Mouse (Mus musculus) CH12.LX (cell line): ENCODE data around the gene Cenpn. TPM values are rescaled to one million over a fixed set of nuclear protein-coding genes. Genes with fewer than 3 reads are reported as not detected.

Source experiments
- DNase-seq: peaks from one replicate; pipeline ENCODE4 v3.0.0-alpha.2; 2013; ENCODE audit errors: extremely low read depth
- H3K27ac ChIP-seq: 2 replicates; pipeline ENCODE4 v1.5.1; 2012; ENCODE audit warnings: low read depth, mild to moderate bottlenecking, control low read depth, moderate library complexity; ENCODE audit not compliant: insufficient read depth
- H3K27me3 ChIP-seq: replicated peaks from 2 replicates; pipeline ENCODE3; 2012; ENCODE audit warnings: inconsistent platforms
- H3K36me3 ChIP-seq, 2 experiments: replicated peaks in 1 of 2; 2 replicates each; pipeline versions ENCODE3 to v1.6.1; 2012; ENCODE audit warnings: inconsistent platforms in 1 of 2, low read length in 1 of 2, mild to moderate bottlenecking in 1 of 2, mixed read lengths in 1 of 2, moderate library complexity in 1 of 2; ENCODE audit not compliant: control insufficient read depth in 1 of 2, insufficient read depth in 1 of 2
- H3K4me1 ChIP-seq, 2 experiments: 2 replicates each; pipeline ENCODE4 v1.6.1; 2012; ENCODE audit warnings: inconsistent platforms in 1 of 2, moderate library complexity in 1 of 2; ENCODE audit not compliant: insufficient read depth in 2 of 2, control insufficient read depth in 1 of 2
- H3K4me2 ChIP-seq: 2 replicates; pipeline ENCODE4 v1.6.1; 2012; ENCODE audit warnings: low read depth, mild to moderate bottlenecking, control low read depth; ENCODE audit not compliant: poor library complexity, insufficient read depth, severe bottlenecking
- H3K4me3 ChIP-seq, 3 experiments: fragments of 150-350 bp in 1 of 3; sonication (generic) in 1 of 3; replicated peaks in 1 of 3; 2 replicates each; pipeline versions ENCODE3 to v1.5.1; 2011 to 2012; ENCODE audit warnings: low read depth in 2 of 3, low read length in 2 of 3, mild to moderate bottlenecking in 2 of 3, moderate library complexity in 2 of 3, control low read depth in 1 of 3, improper control_type of control experiment in 1 of 3, inconsistent platforms in 1 of 3, mixed read lengths in 1 of 3; ENCODE audit not compliant: poor library complexity in 1 of 3
- H3K79me2 ChIP-seq: replicated peaks from 2 replicates; pipeline ENCODE4 v1.6.1; 2012; ENCODE audit warnings: mild to moderate bottlenecking, moderate library complexity; ENCODE audit not compliant: control insufficient read depth, poor library complexity, insufficient read depth, severe bottlenecking; ENCODE audit errors: extremely low read depth
- H3K9ac ChIP-seq: 2 replicates; pipeline ENCODE4 v1.6.1; 2012; ENCODE audit warnings: low read depth, mild to moderate bottlenecking, control low read depth, moderate library complexity; ENCODE audit not compliant: insufficient read depth
- H3K9me3 ChIP-seq: replicated peaks from 2 replicates; pipeline ENCODE3; 2012; ENCODE audit warnings: low read length, inconsistent platforms, mixed read lengths
- BHLHE40 ChIP-seq: IDR thresholded peaks from 2 replicates; pipeline ENCODE4 v1.6.1; 2011; ENCODE audit warnings: mild to moderate bottlenecking, low read depth, low read length, improper control_type of control experiment
- CHD1 ChIP-seq: IDR thresholded peaks from 2 replicates; pipeline ENCODE4 v1.6.1; 2012; ENCODE audit warnings: low read depth, low read length, improper control_type of control experiment, inconsistent platforms
- CTCF ChIP-seq, 2 experiments: IDR thresholded peaks in 1 of 2; conservative IDR thresholded peaks in 1 of 2; 2 replicates each; pipeline ENCODE4 v1.5.1; 2011 to 2012; ENCODE audit warnings: low read depth in 2 of 2, low read length in 2 of 2, improper control_type of control experiment in 1 of 2, inconsistent platforms in 1 of 2, mild to moderate bottlenecking in 1 of 2, moderate library complexity in 1 of 2
- ELF1 ChIP-seq: IDR thresholded peaks from 2 replicates; pipeline ENCODE4 v1.6.1; 2014; ENCODE audit warnings: low read depth, mild to moderate bottlenecking, inconsistent platforms, low read length, improper control_type of control experiment
- HCFC1 ChIP-seq: IDR thresholded peaks from 2 replicates; pipeline ENCODE4 v1.6.1; 2012; ENCODE audit warnings: low read depth, mild to moderate bottlenecking, inconsistent platforms, low read length, improper control_type of control experiment
- IRF4 ChIP-seq: IDR thresholded peaks from 2 replicates; pipeline ENCODE4 v1.6.1; 2014; ENCODE audit warnings: low read depth, mild to moderate bottlenecking, inconsistent platforms, low read length, improper control_type of control experiment
- KAT2A ChIP-seq: IDR thresholded peaks from 2 replicates; pipeline ENCODE4 v1.6.1; 2012; ENCODE audit warnings: low read length, improper control_type of control experiment, inconsistent platforms; ENCODE audit not compliant: insufficient replicate concordance
- MAZ ChIP-seq: IDR thresholded peaks from 2 replicates; pipeline ENCODE4 v1.6.1; 2012; ENCODE audit warnings: low read depth, mild to moderate bottlenecking, inconsistent platforms, low read length, improper control_type of control experiment, moderate library complexity
- MEF2A ChIP-seq: IDR thresholded peaks from 2 replicates; pipeline ENCODE4 v1.6.1; 2014; ENCODE audit warnings: low read depth, mild to moderate bottlenecking, inconsistent platforms, low read length, improper control_type of control experiment, borderline replicate concordance
- MXI1 ChIP-seq: IDR thresholded peaks from 2 replicates; pipeline ENCODE4 v1.6.1; 2011; ENCODE audit warnings: mild to moderate bottlenecking, low read depth, low read length, improper control_type of control experiment
- MYC ChIP-seq: IDR thresholded peaks from 2 replicates; pipeline ENCODE4 v1.6.1; 2011; ENCODE audit warnings: low read depth, mild to moderate bottlenecking, improper control_type of control experiment, low read length
- NRF1 ChIP-seq: IDR thresholded peaks from 2 replicates; pipeline ENCODE4 v1.6.1; 2014; ENCODE audit warnings: low read depth, mild to moderate bottlenecking, inconsistent platforms, low read length, improper control_type of control experiment, moderate library complexity
- POLR2A ChIP-seq: IDR thresholded peaks from 2 replicates; pipeline ENCODE4 v1.6.1; 2011; ENCODE audit warnings: low read depth, mild to moderate bottlenecking, improper control_type of control experiment, low read length
- RAD21 ChIP-seq: IDR thresholded peaks from 2 replicates; pipeline ENCODE4 v1.6.1; 2011; ENCODE audit warnings: low read depth, mild to moderate bottlenecking, low read length, improper control_type of control experiment, moderate library complexity
- SIN3A ChIP-seq: IDR thresholded peaks from 2 replicates; pipeline ENCODE4 v1.6.1; 2012; ENCODE audit warnings: low read length, improper control_type of control experiment, inconsistent platforms
- SMC3 ChIP-seq: IDR thresholded peaks from 2 replicates; pipeline ENCODE4 v1.6.1; 2011; ENCODE audit warnings: low read depth, low read length, improper control_type of control experiment
- TBP ChIP-seq: conservative IDR thresholded peaks from 2 replicates; pipeline ENCODE4 v1.6.1; 2011; ENCODE audit warnings: low read depth, low read length, improper control_type of control experiment
- TCF12 ChIP-seq: IDR thresholded peaks from 2 replicates; pipeline ENCODE4 v1.6.1; 2014; ENCODE audit warnings: low read depth, mild to moderate bottlenecking, inconsistent platforms, low read length, improper control_type of control experiment
- UBTF ChIP-seq: IDR thresholded peaks from 2 replicates; pipeline ENCODE4 v1.6.1; 2012; ENCODE audit warnings: low read depth, mild to moderate bottlenecking, inconsistent platforms, low read length, improper control_type of control experiment, moderate library complexity
- ZKSCAN1 ChIP-seq: IDR thresholded peaks from 2 replicates; pipeline ENCODE4 v1.6.1; 2012; ENCODE audit warnings: low read depth, inconsistent platforms, low read length, improper control_type of control experiment, borderline replicate concordance
- ZMIZ1 ChIP-seq: IDR thresholded peaks from 2 replicates; pipeline ENCODE4 v1.6.1; 2012; ENCODE audit warnings: low read depth, mild to moderate bottlenecking, inconsistent platforms, low read length, improper control_type of control experiment
- dilution Hi-C: fragments of 300-500 bp; cut with MboI; formaldehyde crosslinking; loops from 2 replicates; pipeline ENCODE4 v1.14.3; 2020; ENCODE audit warnings: low sequenced_read_pairs; ENCODE audit not compliant: extremely low pct_unique_long_range_greater_than_20kb, extremely low pct_ligation_motif_present
- in situ Hi-C: fragments of 300-500 bp; cut with MboI; formaldehyde crosslinking; loops from 3 replicates; pipeline ENCODE4 v1.14.3; 2019; ENCODE audit warnings: low sequenced_read_pairs, low pct_ligation_motif_present, low pct_unique_long_range_greater_than_20kb, mixed read lengths
- polyA plus RNA-seq: library from polyadenylated mRNA; unstranded; fragments of >175 nt; gene quantifications from 2 replicates; pipeline ENCODE4 v1.2.1, GENCODE M21; 2012; ENCODE audit warnings: low read depth; ENCODE audit not compliant: insufficient read length
- total RNA-seq, 2 experiments: library from RNA; depleted of rRNA; stranded (reverse); fragments of 300-350 nt in 1 of 2; fragments of >200 nt in 1 of 2; gene quantifications; 2 replicates each; pipeline ENCODE4 v1.2.3; 2012 to 2014

Gene Cenpn
- total and polyA plus RNA-seq, 3 experiments, result 26.3 to 52.0 (median 45.6) TPM

- in situ Hi-C loops, result no loop called here
- TF ChIP-seq BHLHE40, result 0 out of 2 replicates have a peak, but pooled peaks have one; percentile 26
- no peak for TF ChIP-seq UBTF
- peak; percentile 42; the same call in 1 of the 2 replicates for TF ChIP-seq IRF4
- peak; percentile 79; the same call in 1 of the 2 replicates for TF ChIP-seq SIN3A
- no peak for TF ChIP-seq TBP
- peak; percentile 66 for TF ChIP-seq TCF12
- 0 out of 2 replicates have a peak, but pooled peaks have one; percentile 34 for TF ChIP-seq ZMIZ1
- TF ChIP-seq MEF2A, result peak; percentile 27; the same call in 1 of the 2 replicates
- TF ChIP-seq CHD1, result no peak
- peak; percentile 60; the same call in 1 of the 2 replicates for TF ChIP-seq KAT2A
- peak; percentile 43; the same call in 1 of the 2 replicates for TF ChIP-seq NRF1
- TF ChIP-seq MYC, result peak; percentile 38; the same call in 1 of the 2 replicates
- 0 out of 2 replicates have a peak, but pooled peaks have one; percentile 33 for TF ChIP-seq MAZ
- TF ChIP-seq ZKSCAN1, result no peak
- TF ChIP-seq MXI1, result peak; percentile 72
- TF ChIP-seq RAD21, result peak; percentile 42
- TF ChIP-seq SMC3, result peak; percentile 86
- TF ChIP-seq ELF1, result peak; percentile 87
- peak in 1 of 2 experiments; percentile 86; a peak in 2 of 4 replicates for TF ChIP-seq CTCF (conservative IDR thresholded peaks at IDR 0.05 in 1 of 2, IDR thresholded peaks at IDR 0.05 in 1 of 2; ENCODE audit: low read depth in 2 of 2, low read length in 2 of 2)
- peak; percentile 58; the same call in 1 of the 2 replicates for TF ChIP-seq POLR2A
- TF ChIP-seq HCFC1, result peak; percentile 50
- H3K79me2 ChIP-seq, result peaks cover 35% of the 10 kb centered on the region
- dilution Hi-C loops, result no loop called here
- H3K4me3 ChIP-seq, result peak within 1 kb of the TSS; percentile 69 to 98 (median 98)
- H3K9ac ChIP-seq, result peak within 1 kb of the TSS; percentile 79
- H3K36me3 ChIP-seq, result peaks cover 16 to 42% of the 10 kb centered on the region in 2 experiments
- H3K27me3 ChIP-seq, result no peaks in the 10 kb centered on the region
- peak; percentile 75 for DNase-seq
- H3K9me3 ChIP-seq, result no peaks in the 10 kb centered on the region
- peaks cover 11 to 30% of the 10 kb centered on the region in 2 experiments for H3K4me1 ChIP-seq
- peak within 1 kb of the TSS; percentile 92 for H3K27ac ChIP-seq
- H3K4me2 ChIP-seq, result peak within 1 kb of the TSS; percentile 98
These were observed 21.6 kb downstream of the Cenpn start, which contains the start of gene Atmin for GRCm38 (mm10) chr8:116943161-116943554. TSS of gene Atmin (plus strand) at chr8:116943393.
